Mouse (Mus musculus): ENCODE data around the gene Pou2f3.

DNA sequence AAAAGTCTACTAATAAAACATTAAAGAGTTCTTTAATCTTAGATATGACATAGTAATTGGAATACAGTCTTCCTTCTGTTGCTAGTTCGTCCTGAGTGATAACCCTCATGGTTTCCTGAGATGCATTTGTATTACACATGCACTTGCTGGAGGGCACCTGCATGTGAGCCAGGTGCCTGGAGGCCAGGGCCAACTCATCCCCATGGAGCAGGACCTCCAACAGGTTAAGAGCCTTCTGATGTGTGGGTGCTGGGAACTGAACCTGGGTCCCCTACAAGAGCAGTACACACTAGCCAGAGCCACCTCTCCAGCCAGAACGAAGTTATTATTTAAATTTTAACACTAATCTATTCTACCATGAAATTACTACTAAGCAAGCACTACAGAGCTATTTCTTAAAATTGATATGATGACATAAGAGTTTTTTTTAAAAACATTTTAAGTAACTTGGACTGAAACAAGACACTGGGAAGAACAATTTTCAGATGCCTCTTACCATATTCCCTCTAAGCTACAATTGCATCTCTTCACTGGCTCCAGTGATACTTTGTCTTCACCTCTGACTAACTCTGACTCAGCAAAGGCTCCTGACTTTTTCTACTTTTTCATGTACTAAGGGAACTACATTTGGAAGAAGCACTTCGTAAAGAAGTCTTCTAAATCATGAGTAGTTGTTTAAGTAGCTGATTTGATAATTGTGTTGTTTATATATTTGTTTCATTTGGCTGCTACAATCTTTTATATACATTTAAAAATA, 112.2 kb downstream of the Pou2f3 start:
- no peak for TF ChIP-seq POLR2A (IDR thresholded peaks at IDR 0.05; ENCODE audit: control insufficient read depth, low read depth, low read length)
- TF ChIP-seq CTCF (IDR thresholded peaks at IDR 0.05; ENCODE audit: control insufficient read depth, insufficient read depth, insufficient replicate concordance, low read depth, low read length) = no peak

Measured in testis, adult 2 months (tissue).